Mouse (Mus musculus) lung, postnatal 0 days (tissue): Measurements from ENCODE around the gene Fbxo39. TPM values are rescaled to one million over a fixed set of nuclear protein-coding genes. Genes with fewer than 3 reads are reported as not detected.

Experiments used
- ATAC-seq: fragments of 200-750 bp; cut with Nextera tagmentation; 2 replicates; pipeline ENCODE4 v1.8.0; 2017; ENCODE audit warnings: moderate library complexity
- DNase-seq: peaks from one replicate; pipeline ENCODE4 v3.0.0-alpha.2; 2016; ENCODE audit warnings: low spot score
- H3K27ac ChIP-seq: fragments of 300-500 bp; sonication (generic); 2 replicates; pipeline ENCODE4 v1.5.1; 2014; ENCODE audit warnings: antibody characterized with exemption, mild to moderate bottlenecking, low read length, mixed read lengths
- H3K27me3 ChIP-seq: fragments of 300-500 bp; sonication (generic); replicated peaks from 2 replicates; pipeline ENCODE4 v1.6.1; 2014; ENCODE audit warnings: low read length, mixed read lengths; ENCODE audit not compliant: insufficient read depth
- H3K36me3 ChIP-seq: fragments of 300-500 bp; sonication (generic); 2 replicates; pipeline ENCODE4 v1.6.1; 2014; ENCODE audit warnings: low read length, mixed read lengths; ENCODE audit not compliant: insufficient read depth
- H3K4me1 ChIP-seq: fragments of 300-500 bp; sonication (generic); 2 replicates; pipeline ENCODE4 v1.6.1; 2014; ENCODE audit warnings: antibody characterized with exemption, low read depth, low read length, mixed read lengths; ENCODE audit not compliant: insufficient read depth
- H3K4me2 ChIP-seq: fragments of 300-500 bp; sonication (generic); replicated peaks from 2 replicates; pipeline ENCODE4 v1.6.1; 2014; ENCODE audit warnings: low read depth, mild to moderate bottlenecking, low read length, moderate library complexity, mixed read lengths
- H3K4me3 ChIP-seq: fragments of 300-500 bp; sonication (generic); 2 replicates; pipeline ENCODE4 v1.5.1; 2014; ENCODE audit warnings: low read depth, low read length
- H3K9ac ChIP-seq: fragments of 300-500 bp; sonication (generic); replicated peaks from 2 replicates; pipeline ENCODE4 v1.6.1; 2014; ENCODE audit warnings: low read depth, mild to moderate bottlenecking
- H3K9me3 ChIP-seq: fragments of 300-500 bp; sonication (generic); 2 replicates; pipeline ENCODE4 v1.6.1; 2016; ENCODE audit warnings: low read length, mixed read lengths
- CTCF ChIP-seq: IDR thresholded peaks from 2 replicates; pipeline ENCODE4 v1.5.1; 2016; ENCODE audit warnings: antibody characterized with exemption, mild to moderate bottlenecking
- EP300 ChIP-seq: IDR thresholded peaks from 2 replicates; pipeline ENCODE4 v1.6.1; 2016; ENCODE audit warnings: antibody characterized with exemption, mild to moderate bottlenecking, control low read depth
- WGBS: fragments of 180-500 bp; shearing (Covaris S2); extraction: QIAGEN DNeasy Blood & Tissue Kit; methylation state at CpG from one replicate; pipeline ENCODE4 v1.1.7; 2014; 5-methylcytosine and 5-hydroxymethylcytosine counted together
- polyA plus RNA-seq: library from polyadenylated mRNA; unstranded; fragments of >200 nt; fragmentation: Nextera tagmentation; extraction: Ambion mirVana; gene quantifications from 2 replicates; pipeline ENCODE4 v1.2.1, GENCODE M21; 2015

Gene Fbxo39
- polyA plus RNA-seq, 1 experiment from 2014 or later, result not detected

DNA sequence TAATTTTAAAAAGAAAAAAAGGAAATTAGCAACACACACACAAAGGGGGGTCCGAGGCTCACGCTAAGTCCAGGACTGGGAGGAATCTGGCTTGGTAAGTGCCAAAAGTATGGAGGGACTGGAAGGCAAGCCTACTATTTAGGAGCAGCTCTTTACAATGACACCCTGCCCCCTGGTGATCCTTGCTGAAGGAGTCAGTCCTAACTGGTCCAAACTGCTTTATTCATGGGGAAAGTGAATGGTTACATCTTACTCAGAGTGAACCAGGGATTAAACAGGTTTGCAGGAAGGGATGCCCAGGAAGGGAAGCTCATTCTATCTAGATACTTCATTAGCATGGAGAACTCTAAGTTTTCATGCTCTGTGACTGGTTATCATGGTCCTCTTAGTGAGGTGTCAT, 27.1 kb upstream of the Fbxo39 start:
- Histone ChIP-seq H3K4me1 (no peaks in the 10 kb centered on the region), H3K9me3 (no peaks in the 10 kb centered on the region), H3K27ac (no peak overlapping the region), H3K36me3 (no peaks in the 10 kb centered on the region), H3K4me3 (no peak overlapping the region), H3K9ac (no peak overlapping the region), H3K27me3 (no peaks in the 10 kb centered on the region), H3K4me2 (no peak overlapping the region)
- 81% methylated on average over 2 of the region's 2 CpGs for WGBS
- TF ChIP-seq EP300 (no peak), CTCF (no peak)
- ATAC-seq (no peak), DNase-seq (no peak)

GRCm38 (mm10) chr11:72287543-72287942, 26.7 kb upstream of the Fbxo39 start:
- Histone ChIP-seq H3K4me3 (no peak overlapping the region), H3K36me3 (no peaks in the 10 kb centered on the region), H3K4me1 (no peaks in the 10 kb centered on the region), H3K27me3 (no peaks in the 10 kb centered on the region), H3K9me3 (no peaks in the 10 kb centered on the region), H3K9ac (no peak overlapping the region), H3K4me2 (no peak overlapping the region), H3K27ac (no peak overlapping the region)
- DNase-seq (no peak), ATAC-seq (no peak)
- 83% methylated on average over 3 of the region's 3 CpGs for WGBS
- TF ChIP-seq CTCF (no peak), EP300 (no peak)

DNA sequence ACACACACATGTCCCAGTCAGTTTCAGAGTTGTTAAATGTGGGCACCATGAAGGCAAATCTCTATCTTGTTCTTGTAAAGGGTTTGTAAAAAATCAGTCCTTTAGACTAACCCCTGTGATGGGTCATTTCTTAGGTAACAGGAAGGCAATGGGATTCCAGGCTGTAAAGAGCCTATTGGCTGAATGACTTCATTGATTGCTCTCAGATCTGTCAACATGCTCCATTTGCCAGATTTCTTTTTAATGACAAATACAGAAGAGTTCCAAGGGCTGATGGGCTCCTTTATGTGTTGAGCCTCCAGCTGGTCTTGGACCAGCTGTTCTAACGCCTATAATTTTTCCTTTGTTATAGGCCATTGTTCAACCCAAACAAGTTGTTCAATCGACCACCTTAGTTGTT, 21.1 kb upstream of the Fbxo39 start:
- TF ChIP-seq CTCF (no peak), EP300 (no peak)
- Histone ChIP-seq H3K27ac (no peak overlapping the region), H3K36me3 (no peaks in the 10 kb centered on the region), H3K9me3 (no peaks in the 10 kb centered on the region), H3K27me3 (no peaks in the 10 kb centered on the region), H3K4me3 (no peak overlapping the region), H3K4me2 (no peak overlapping the region), H3K4me1 (no peaks in the 10 kb centered on the region), H3K9ac (no peak overlapping the region)
- ATAC-seq (no peak), DNase-seq (no peak)
- 83% methylated on average over 2 of the region's 2 CpGs for WGBS

DNA sequence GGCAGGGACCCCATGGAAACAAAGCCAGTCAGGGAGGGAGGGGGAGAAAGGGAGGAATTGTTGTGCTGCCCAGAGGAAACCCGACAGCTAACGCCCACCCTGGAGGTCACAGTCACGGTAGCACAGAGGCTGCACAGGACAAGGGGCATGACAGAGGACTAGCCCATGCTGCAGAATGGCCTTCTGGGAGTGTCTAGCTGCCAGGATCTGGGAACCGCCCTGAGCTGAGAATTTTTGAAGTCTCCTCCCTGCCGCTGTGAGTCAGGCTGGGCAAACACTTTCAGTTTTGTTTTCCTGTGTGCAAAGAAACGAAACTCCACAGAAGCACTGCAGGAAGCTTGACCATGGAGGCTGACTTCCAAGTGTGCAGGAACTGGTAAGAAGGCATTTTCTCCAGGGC, 12.9 kb upstream of the Fbxo39 start, which contains the start of gene Xaf1:
Gene Xaf1, plus strand, starts transcription at position 296 of the 400 bp plus-strand sequence.
- TF ChIP-seq EP300 (no peak), CTCF (no peak)
- Histone ChIP-seq H3K9me3 (no peaks in the 10 kb centered on the region), H3K9ac (peak within 1 kb of the TSS; percentile 8), H3K36me3 (no peaks in the 10 kb centered on the region; the same call in 1 of the 2 replicates), H3K4me2 (peak within 1 kb of the TSS; percentile 69), H3K27me3 (no peaks in the 10 kb centered on the region), H3K4me1 (peaks cover 12% of the 10 kb centered on the region; the same call in 1 of the 2 replicates), H3K27ac (peak within 1 kb of the TSS; percentile 79), H3K4me3 (peak within 1 kb of the TSS; percentile 40)
- WGBS, result 1% methylated on average over 6 of the region's 6 CpGs
- ATAC-seq (peak; percentile 97), DNase-seq (peak; percentile 95)

DNA sequence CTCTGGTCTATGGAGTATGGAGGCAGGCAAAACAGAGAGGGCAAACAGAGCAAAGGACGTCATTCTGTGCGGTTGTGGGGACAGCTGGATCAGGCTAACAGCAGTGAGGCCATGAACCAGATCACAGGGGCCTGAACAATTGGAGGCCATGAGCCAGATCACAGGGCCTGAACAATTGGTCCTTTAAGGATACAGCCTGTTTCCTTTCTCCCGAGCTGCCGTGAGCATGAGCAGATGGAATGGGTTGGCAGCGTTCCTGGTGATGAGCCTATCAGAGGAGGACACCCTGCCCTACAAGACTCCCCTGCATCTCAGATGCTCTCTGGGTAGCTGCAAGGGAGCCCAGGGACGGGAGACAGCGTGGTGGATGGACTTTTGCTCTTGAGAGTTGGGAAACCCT, 12.0 kb upstream of the Fbxo39 start:
- peak overlapping the region; percentile 6; the same call in 1 of the 2 replicates for H3K9ac ChIP-seq
- 58% methylated on average over 7 of the region's 7 CpGs for WGBS
- H3K9me3 ChIP-seq, result no peaks in the 10 kb centered on the region
- DNase-seq (peak; percentile 48), ATAC-seq (no peak)
- H3K27ac ChIP-seq, result peak overlapping the region; percentile 79
- peak overlapping the region; percentile 69 for H3K4me2 ChIP-seq
- H3K27me3 ChIP-seq, result no peaks in the 10 kb centered on the region
- TF ChIP-seq CTCF, result no peak
- TF ChIP-seq EP300, result no peak
- peaks cover 12% of the 10 kb centered on the region; the same call in 1 of the 2 replicates for H3K4me1 ChIP-seq
- peak overlapping the region; percentile 40 for H3K4me3 ChIP-seq
- H3K36me3 ChIP-seq, result no peaks in the 10 kb centered on the region; the same call in 1 of the 2 replicates

DNA sequence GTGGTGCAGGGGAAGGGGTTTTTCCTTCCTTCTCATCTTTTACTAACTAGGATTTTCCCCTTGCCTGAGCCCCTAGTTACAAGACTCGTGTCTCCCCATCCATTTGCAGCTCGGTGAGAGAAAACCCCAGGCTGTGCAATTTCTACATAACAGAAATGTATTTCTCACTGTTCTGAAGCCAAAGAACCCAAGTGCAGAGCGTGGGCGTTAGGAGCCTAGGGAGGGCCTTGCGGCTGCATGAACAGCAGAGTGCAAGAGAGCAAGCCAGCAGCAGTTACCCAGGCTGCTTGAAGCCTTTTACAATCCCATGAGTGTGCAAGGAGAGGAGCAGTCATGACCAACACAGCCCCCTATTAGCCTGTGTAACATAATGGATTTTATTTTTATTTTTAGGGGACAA, 6.8 kb upstream of the Fbxo39 start:
- DNase-seq (no peak), ATAC-seq (no peak)
- H3K27ac ChIP-seq, result no peak overlapping the region
- no peak overlapping the region for H3K9ac ChIP-seq
- no peaks in the 10 kb centered on the region; the same call in 1 of the 2 replicates for H3K36me3 ChIP-seq
- H3K4me1 ChIP-seq, result no peaks in the 10 kb centered on the region
- no peaks in the 10 kb centered on the region for H3K27me3 ChIP-seq
- no peak overlapping the region for H3K4me2 ChIP-seq
- no peak for TF ChIP-seq EP300
- TF ChIP-seq CTCF, result no peak
- no peak overlapping the region for H3K4me3 ChIP-seq
- no peaks in the 10 kb centered on the region for H3K9me3 ChIP-seq
- 73% methylated on average over 5 of the region's 5 CpGs for whole genome bisulfite sequencing

DNA sequence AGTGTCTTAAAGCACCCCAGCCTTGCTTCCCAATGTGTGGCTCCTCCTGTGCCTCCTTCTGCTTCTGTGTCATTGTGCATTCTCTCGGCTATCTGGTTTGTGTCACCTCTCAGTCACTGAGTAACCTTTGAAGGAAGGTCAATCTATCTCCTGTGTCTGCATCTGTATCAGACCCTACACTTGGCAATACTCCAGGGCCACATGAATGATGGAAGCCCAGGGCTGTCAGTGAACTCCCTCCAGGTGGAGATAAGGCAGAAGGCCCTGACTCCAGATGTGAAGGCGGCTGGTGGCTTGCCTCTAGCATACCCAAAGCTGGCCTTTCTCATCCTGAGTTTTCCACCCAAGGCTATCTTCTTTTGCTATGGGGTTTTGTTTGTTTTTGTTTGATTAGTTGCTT, 5.3 kb upstream of the Fbxo39 start:
- TF ChIP-seq CTCF (no peak), EP300 (no peak)
- WGBS, result 47% methylated on average over 2 of the region's 2 CpGs

More for the DNA sequence above, 5.3 kb upstream of the Fbxo39 start:
- DNase-seq (no peak), ATAC-seq (no peak)
- Histone ChIP-seq H3K4me2 (no peak overlapping the region), H3K36me3 (no peaks in the 10 kb centered on the region), H3K27me3 (0 out of 2 replicates have a peak, but pooled peaks cover 2% of the 10 kb centered on the region), H3K4me1 (no peaks in the 10 kb centered on the region), H3K9me3 (no peaks in the 10 kb centered on the region), H3K9ac (no peak overlapping the region), H3K27ac (no peak overlapping the region), H3K4me3 (no peak overlapping the region)
